Mouse (Mus musculus) urinary bladder, postnatal 14 days (tissue): ENCODE measurements around the gene Adgrf5.

Source experiments
- DNase-seq: peaks from one replicate; pipeline ENCODE4 v3.0.0; 2021; ENCODE audit warnings: low spot score

The Adgrf5 gene

GRCm38 (mm10) chr17:43378703-43379102 is 18.5 kb downstream of the Adgrf5 start:
- DNase-seq, result no peak

- DNase-seq, result no peak
These were observed 26.1 kb downstream of the Adgrf5 start for GRCm38 (mm10) chr17:43386331-43386730.

GRCm38 (mm10) chr17:43387171-43387570 is 26.9 kb downstream of the Adgrf5 start:
- DNase-seq, result no peak

DNA sequence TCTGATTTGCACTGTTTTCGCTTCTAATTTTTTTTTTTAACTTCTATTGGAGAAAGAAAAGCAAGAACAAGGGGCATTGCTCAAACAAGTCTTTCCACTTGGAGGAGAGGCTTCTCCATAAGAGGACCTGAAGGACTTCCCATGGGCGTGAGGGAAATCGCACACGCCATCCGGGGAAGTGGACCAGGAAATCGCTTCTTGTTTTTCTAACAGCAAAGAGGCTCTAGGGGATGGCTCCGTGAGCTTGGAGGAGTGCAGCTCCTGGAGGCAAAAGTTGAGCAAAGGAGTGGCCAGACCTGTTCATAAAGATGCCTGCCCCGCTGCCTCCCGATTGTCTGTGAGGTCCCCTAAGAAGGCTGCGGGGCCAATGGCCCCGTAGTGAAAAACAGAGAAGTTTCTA is 29.0 kb downstream of the Adgrf5 start:
- DNase-seq, result no peak

DNA sequence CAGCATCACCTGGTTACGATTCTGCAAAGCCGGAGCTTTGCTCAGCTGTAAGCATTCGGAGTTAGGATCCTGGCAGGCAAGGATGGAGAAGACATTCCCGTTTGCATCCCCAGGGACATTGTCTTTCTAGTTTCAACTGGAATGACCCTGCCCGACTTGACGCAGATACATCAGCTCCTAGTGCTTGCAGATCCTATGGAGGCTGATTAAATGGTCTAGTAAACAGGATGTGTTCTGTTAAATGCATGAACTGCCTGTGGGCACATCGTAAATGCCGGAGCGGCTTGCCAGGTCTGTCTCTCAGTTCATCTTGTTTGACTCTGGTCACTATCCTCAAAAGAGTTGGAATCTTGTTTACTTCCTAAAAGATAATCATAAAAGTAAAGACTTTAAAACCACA is 31.9 kb downstream of the Adgrf5 start:
- no peak for DNase-seq

- no peak for DNase-seq
These were observed 33.4 kb downstream of the Adgrf5 start for GRCm38 (mm10) chr17:43393669-43394068.

DNA sequence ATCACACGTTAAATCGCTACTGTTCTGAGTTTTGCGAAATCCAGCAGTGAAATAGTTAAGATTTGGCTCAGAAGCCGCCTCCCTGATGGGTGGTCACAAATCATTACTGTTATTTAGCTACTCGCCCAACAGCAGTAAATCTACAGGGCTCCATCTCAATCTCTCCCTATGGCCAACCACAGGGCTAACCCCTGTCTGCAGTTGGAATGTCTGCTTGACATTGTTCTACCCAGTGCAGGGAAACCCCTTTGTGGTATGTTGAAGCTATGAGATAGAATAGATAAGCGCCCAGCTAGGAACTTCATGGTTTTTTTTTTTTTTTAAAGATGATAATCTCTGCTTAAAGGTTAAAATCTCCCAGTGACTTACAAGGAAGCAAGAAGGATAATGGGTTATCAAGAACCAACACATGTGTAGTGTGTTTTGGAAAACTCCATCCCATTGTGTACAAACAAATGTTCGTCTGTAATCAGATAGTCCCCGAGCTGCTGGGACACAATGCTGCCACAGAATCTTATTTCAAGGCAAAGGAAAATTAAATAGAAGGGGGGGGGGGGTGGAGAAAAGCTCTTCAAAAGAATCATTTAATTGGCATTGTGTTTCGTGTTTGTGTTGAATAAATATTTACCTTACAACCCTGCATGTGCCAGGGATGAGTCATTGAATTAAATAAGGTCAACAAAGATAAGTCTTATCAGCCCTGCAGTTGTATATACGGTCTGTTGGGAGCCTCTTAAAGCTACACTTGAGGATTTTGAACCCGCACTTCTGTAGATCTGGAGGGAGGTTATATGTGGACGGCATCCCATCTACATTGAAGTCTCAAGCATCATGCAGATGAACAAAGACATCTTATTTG is 35.4 kb downstream of the Adgrf5 start:
- DNase-seq, result no peak

DNA sequence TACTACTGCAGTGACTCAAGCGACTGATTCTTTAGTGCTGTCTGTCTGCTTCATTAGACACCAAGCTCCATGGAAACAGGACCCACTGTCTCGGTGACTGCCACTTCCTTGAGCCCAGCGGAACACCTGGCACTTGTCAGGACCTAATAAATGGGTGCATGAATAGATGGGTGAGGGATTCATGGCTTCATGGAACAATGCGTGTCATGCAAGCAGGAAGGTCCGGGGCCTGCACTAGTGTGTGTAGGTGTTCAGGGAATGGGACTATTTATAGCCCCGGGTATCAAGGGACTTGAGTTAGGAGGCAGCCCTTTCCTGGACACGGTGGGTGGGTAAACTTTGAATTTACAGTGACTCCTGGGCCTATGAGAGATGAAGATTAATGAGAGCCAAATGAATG is 38.4 kb downstream of the Adgrf5 start:
- no peak for DNase-seq

GRCm38 (mm10) chr17:43399151-43399550 is 38.9 kb downstream of the Adgrf5 start:
- no peak for DNase-seq

DNA sequence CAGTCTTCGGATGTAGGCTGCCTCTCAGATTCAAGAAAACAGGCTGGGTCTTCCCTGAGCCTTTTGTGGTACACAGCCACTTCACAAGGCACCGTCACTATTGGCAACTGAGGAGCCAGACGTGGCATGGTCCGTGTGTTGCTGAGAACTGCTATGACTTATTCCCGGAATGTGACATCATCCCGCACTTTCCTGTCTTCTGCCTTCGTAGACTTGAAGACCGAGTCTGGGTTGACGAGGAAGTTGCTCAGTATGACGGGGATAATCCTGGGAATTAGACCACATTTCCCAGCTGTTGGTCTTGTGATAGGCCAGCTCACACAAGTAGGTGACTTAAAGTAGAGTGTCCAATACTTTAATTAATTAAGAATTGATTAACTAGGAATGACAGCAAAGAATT is 40.2 kb downstream of the Adgrf5 start:
- DNase-seq, result no peak

- DNase-seq, result no peak
These were observed 43.6 kb downstream of the Adgrf5 start for GRCm38 (mm10) chr17:43403851-43404250.

GRCm38 (mm10) chr17:43404408-43404807 is 44.2 kb downstream of the Adgrf5 start:
- DNase-seq, result no peak

DNA sequence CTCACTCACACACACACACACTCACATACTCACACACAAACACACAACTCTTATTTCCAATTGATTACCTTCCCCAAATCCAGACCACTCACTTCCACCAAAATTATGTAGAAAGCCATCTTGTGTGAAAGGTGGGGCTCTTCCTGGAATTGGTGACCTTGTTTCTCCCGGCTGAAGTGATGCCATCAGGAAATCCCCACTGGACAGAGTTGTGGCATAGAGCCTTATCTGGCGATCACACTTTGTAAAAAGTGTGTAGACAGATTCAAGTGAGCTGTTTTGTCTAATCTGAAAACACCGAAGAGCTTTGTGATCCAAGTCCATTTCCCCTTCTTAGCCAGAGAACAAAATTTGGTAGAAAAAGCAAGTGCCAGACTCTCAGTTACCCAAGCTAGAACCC is 46.1 kb downstream of the Adgrf5 start:
- no peak for DNase-seq

DNA sequence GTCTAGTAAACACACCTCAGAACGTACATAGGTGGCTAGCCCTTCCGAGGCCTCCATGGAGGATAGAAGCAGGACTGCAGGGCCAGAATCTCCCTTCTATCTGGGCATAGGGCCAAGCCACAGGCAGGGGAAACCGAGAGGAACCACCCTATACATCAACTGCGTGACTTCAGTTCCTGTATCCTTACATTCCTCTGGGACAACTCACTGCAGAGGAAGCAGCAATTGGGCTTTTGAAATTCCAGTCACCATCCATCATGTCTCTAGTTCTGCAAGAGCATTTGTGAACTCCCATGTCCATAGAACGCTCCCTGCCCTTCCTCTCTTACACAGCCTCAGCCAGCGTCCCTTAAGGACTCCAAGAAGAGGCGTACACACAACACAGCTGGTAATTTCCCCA is 47.3 kb downstream of the Adgrf5 start:
- no peak for DNase-seq

GRCm38 (mm10) chr17:43413182-43413581 is 52.9 kb downstream of the Adgrf5 start:
- DNase-seq, result no peak

GRCm38 (mm10) chr17:43419204-43419603 is 59.0 kb downstream of the Adgrf5 start:
- DNase-seq, result no peak

DNA sequence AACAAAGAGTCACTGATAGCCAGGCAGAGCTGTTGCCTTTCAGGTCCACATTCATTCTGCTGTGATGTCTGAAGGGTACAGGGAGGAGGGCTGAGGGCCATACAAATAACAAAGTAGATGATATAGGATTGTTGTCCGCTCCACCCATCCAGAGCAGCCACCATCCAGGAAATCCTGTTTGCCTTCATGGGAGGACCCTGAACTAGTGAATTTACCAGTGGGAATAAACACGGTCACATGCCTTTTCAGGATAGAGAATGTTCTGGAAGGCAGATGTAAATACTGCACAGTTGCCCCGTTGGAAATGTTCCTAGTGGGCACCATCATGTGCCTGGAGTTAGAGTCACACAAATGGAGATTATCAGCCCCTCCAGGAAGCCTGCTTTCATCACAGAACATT is 60.1 kb downstream of the Adgrf5 start:
- DNase-seq, result no peak

- no peak for DNase-seq
These were observed 63.7 kb downstream of the Adgrf5 start for GRCm38 (mm10) chr17:43423953-43424352.

DNA sequence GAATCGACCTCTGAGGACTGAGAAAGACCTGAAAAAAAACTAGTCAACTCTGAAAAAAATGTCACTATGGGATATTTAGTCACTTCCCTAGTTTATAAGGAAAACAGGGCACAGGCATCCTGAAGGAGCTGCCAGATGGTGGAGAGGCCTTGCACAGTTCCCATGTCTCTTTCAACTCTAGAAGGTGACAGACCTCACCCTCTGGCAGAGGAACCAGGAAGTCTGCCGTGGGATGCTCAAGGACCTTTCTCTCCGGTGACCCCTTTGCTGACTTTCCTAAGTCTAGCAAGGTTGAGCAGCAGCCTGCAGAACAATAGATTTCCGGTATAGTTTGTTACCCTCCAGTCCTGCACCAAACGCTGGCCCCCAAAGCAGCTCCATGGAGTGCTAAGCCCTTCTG is 71.4 kb downstream of the Adgrf5 start:
- DNase-seq, result no peak

DNA sequence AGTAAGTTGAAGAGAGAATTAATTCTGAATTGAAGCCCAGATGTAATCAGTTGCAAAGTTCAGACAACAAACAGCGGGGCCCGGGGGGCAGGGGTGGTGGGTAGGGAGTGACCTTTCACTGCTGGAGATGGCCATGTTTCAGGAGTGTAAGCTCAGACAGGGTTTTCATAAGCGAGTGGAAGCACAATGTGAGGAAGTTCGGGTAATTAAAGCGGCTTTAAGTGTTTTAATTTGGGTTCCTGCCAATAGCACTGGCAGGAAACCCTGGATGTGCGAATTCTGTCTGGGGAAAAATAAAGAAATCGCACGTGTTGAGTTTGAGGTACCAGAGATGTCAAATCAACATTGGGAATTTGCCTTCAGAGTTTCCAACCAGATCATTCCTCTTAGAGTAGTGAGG is 74.2 kb downstream of the Adgrf5 start:
- DNase-seq, result no peak

GRCm38 (mm10) chr17:43451216-43451615 is 91.0 kb downstream of the Adgrf5 start:
- no peak for DNase-seq

DNA sequence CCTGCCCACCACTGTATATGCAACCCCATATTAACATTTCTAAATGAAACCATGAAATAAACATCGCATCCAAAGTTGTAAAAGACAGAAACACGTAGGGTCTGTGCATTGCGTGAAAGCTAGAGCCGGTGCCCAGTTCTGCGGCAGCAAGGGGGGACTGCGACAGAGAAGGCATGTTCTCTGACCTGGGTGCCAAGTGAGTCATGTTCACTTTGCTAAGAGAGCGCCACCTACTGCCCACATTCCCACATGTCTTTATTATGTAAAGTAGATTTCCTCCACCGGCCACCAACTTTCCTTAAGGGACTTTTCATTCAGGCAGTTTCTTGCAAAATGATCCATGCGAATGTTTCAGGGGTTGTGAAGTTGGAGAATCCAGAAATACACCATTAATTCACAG is 98.3 kb downstream of the Adgrf5 start:
- peak; percentile 84 for DNase-seq

GRCm38 (mm10) chr17:43459737-43460230 is 99.5 kb downstream of the Adgrf5 start:
- no peak for DNase-seq
